Mouse (Mus musculus) cortical plate, adult 2 months (tissue): ENCODE data around the gene Scd4.

Experiments used
- CTCF ChIP-seq: fragments of 200-500 bp; IDR thresholded peaks from 2 replicates; pipeline ENCODE4 v1.5.1; 2011; ENCODE audit warnings: mild to moderate bottlenecking, control low read depth, low read length; ENCODE audit not compliant: insufficient read depth; ENCODE audit errors: extremely low read depth
- POLR2A ChIP-seq: fragments of 200-500 bp; IDR thresholded peaks from 2 replicates; pipeline ENCODE4 v1.6.1; 2011; ENCODE audit warnings: mild to moderate bottlenecking, low read length, control low read depth; ENCODE audit not compliant: insufficient read depth; ENCODE audit errors: extremely low read depth

DNA sequence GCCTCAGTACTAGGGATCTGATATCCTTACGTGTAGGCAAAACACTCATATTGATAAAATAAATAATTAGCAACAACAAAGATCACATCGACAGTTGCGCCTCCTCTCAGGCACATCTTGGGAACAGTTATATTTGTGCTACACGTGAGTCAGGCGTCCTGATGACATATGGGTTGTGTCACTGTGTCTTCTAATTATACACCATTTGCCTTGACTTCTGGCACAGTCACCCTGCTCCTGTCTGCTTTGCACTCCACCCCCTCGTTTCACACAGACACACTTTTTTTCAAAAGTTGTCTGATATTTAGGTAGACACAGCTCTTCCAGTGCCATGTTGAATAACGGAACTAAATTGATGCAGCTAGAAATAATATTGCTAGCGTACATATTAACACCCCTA, 31.1 kb downstream of the Scd4 start:
- TF ChIP-seq POLR2A = no peak
- no peak for TF ChIP-seq CTCF
